Mouse (Mus musculus): Measurements from ENCODE around the gene Plcl1. TPM values are rescaled to one million over a fixed set of nuclear protein-coding genes. Genes with fewer than 3 reads are reported as not detected.

The Plcl1 gene
- total and polyA plus RNA-seq, 3 experiments, result 0.08 to 0.41 (median 0.13) TPM

DNA sequence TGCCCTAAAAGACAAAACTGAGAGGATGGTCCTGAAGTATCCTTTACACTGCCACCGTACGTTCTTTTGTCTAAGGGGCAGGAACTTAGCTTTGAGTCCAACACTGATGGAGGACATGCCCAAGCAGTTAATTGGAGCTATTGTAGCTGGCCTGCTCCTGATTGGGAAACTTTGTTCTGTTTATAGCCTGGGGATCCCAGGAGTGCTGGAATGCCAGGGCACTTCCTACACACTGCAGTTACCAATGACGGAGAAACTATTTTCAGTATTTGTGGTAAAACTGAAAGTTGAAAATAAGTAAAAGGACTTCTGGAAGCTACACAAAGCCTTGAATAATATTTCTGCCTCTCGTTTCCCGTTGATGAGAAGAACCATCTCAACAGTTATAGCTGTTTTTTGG, 164.5 kb downstream of the Plcl1 start:
- Histone ChIP-seq H3K27me3 (replicated peaks) (no peaks in the 10 kb centered on the region), H3K4me1 (ENCODE audit: control insufficient read depth in 1 of 2, insufficient read depth in 2 of 2) (no peaks in the 10 kb centered on the region), H3K9me3 (replicated peaks; ENCODE audit: low read length) (no peaks in the 10 kb centered on the region), H3K27ac (ENCODE audit: insufficient read depth, low read depth) (no peak overlapping the region), H3K4me2 (ENCODE audit: insufficient read depth, low read depth, poor library complexity, severe bottlenecking) (no peak overlapping the region), H3K9ac (ENCODE audit: insufficient read depth, low read depth) (no peak overlapping the region), H3K4me3 (replicated peaks in 1 of 3; ENCODE audit: low read depth in 2 of 3, low read length in 2 of 3, poor library complexity in 1 of 3) (no peak overlapping the region), H3K36me3 (replicated peaks in 1 of 2; ENCODE audit: control insufficient read depth in 1 of 2, insufficient read depth in 1 of 2, low read length in 1 of 2) (no peaks in the 10 kb centered on the region), H3K79me2 (replicated peaks; ENCODE audit: control insufficient read depth, extremely low read depth, insufficient read depth, poor library complexity, severe bottlenecking) (no peaks in the 10 kb centered on the region)
- TF ChIP-seq MYC (IDR thresholded peaks at IDR 0.05; ENCODE audit: low read depth, low read length) (no peak), TBP (conservative IDR thresholded peaks at IDR 0.05; ENCODE audit: low read depth, low read length) (no peak), POLR2AphosphoS2 (IDR thresholded peaks at IDR 0.05; ENCODE audit: low read depth, low read length) (no peak), CTCF (conservative IDR thresholded peaks at IDR 0.05 in 1 of 2, IDR thresholded peaks at IDR 0.05 in 1 of 2; ENCODE audit: low read depth in 2 of 2, low read length in 2 of 2) (no peak), ETS1 (conservative IDR thresholded peaks at IDR 0.05; ENCODE audit: low read depth, low read length) (no peak), KAT2A (IDR thresholded peaks at IDR 0.05; ENCODE audit: insufficient replicate concordance, low read length) (no peak), UBTF (IDR thresholded peaks at IDR 0.05; ENCODE audit: low read depth, low read length) (no peak), ZC3H11A (IDR thresholded peaks at IDR 0.05; ENCODE audit: low read depth, low read length) (no peak), SIN3A (IDR thresholded peaks at IDR 0.05; ENCODE audit: low read length) (no peak), USF2 (conservative IDR thresholded peaks at IDR 0.05; ENCODE audit: low read depth, low read length) (no peak), MAX (IDR thresholded peaks at IDR 0.05; ENCODE audit: low read length) (no peak), MXI1 (IDR thresholded peaks at IDR 0.05; ENCODE audit: low read depth, low read length) (no peak), PAX5 (IDR thresholded peaks at IDR 0.05; ENCODE audit: low read length) (no peak)
- dilution Hi-C loops (cut with MboI; ENCODE audit: extremely low pct_ligation_motif_present, extremely low pct_unique_long_range_greater_than_20kb, low sequenced_read_pairs), result no loop called here
- DNase-seq (ENCODE audit: extremely low read depth), result no peak
- in situ Hi-C loops (cut with MboI; ENCODE audit: low pct_ligation_motif_present, low pct_unique_long_range_greater_than_20kb, low sequenced_read_pairs), result no loop called here

DNA sequence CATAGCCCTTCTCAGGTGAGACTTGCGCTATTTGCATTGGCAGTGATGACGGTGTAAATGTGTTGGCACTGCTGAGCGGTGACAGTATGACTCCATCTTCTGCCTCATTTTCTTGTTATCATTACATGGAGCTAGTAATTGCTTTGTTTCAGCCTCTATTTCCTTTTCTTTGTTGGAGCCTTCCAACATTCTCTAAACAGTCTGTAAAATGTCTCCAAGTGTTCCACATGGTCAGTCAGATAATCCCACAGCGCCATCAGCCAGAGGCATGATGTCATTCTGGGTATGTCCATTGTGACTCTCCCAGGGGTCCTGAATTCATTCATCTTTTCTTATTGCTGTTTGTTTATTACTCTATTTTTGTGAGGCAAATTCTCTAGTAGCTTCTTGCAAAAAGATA, 165.7 kb downstream of the Plcl1 start:
- Histone ChIP-seq H3K9ac (ENCODE audit: insufficient read depth, low read depth) (no peak overlapping the region), H3K4me3 (replicated peaks in 1 of 3; ENCODE audit: low read depth in 2 of 3, low read length in 2 of 3, poor library complexity in 1 of 3) (no peak overlapping the region), H3K27ac (ENCODE audit: insufficient read depth, low read depth) (no peak overlapping the region), H3K9me3 (replicated peaks; ENCODE audit: low read length) (no peaks in the 10 kb centered on the region), H3K36me3 (replicated peaks in 1 of 2; ENCODE audit: control insufficient read depth in 1 of 2, insufficient read depth in 1 of 2, low read length in 1 of 2) (no peaks in the 10 kb centered on the region), H3K27me3 (replicated peaks) (no peaks in the 10 kb centered on the region), H3K4me1 (ENCODE audit: control insufficient read depth in 1 of 2, insufficient read depth in 2 of 2) (0 out of 4 replicates have a peak, but pooled peaks cover 0 to 2% of the 10 kb centered on the region in 2 experiments), H3K4me2 (ENCODE audit: insufficient read depth, low read depth, poor library complexity, severe bottlenecking) (no peak overlapping the region), H3K79me2 (replicated peaks; ENCODE audit: control insufficient read depth, extremely low read depth, insufficient read depth, poor library complexity, severe bottlenecking) (no peaks in the 10 kb centered on the region)
- dilution Hi-C loops (cut with MboI; ENCODE audit: extremely low pct_ligation_motif_present, extremely low pct_unique_long_range_greater_than_20kb, low sequenced_read_pairs), result no loop called here
- TF ChIP-seq MXI1 (IDR thresholded peaks at IDR 0.05; ENCODE audit: low read depth, low read length) (no peak), JUND (conservative IDR thresholded peaks at IDR 0.05; ENCODE audit: low read depth, low read length) (no peak), MAZ (IDR thresholded peaks at IDR 0.05; ENCODE audit: low read depth, low read length) (no peak), UBTF (IDR thresholded peaks at IDR 0.05; ENCODE audit: low read depth, low read length) (no peak), GABPA (IDR thresholded peaks at IDR 0.05; ENCODE audit: insufficient replicate concordance, low read depth, low read length) (no peak), RAD21 (IDR thresholded peaks at IDR 0.05; ENCODE audit: low read depth, low read length) (no peak), ZKSCAN1 (IDR thresholded peaks at IDR 0.05; ENCODE audit: borderline replicate concordance, low read depth, low read length) (no peak), RCOR1 (conservative IDR thresholded peaks at IDR 0.05; ENCODE audit: low read depth, low read length) (no peak), ZMIZ1 (IDR thresholded peaks at IDR 0.05; ENCODE audit: low read depth, low read length) (no peak), POLR2A (IDR thresholded peaks at IDR 0.05; ENCODE audit: low read depth, low read length) (no peak), EP300 (IDR thresholded peaks at IDR 0.05; ENCODE audit: low read length) (no peak), HCFC1 (IDR thresholded peaks at IDR 0.05; ENCODE audit: low read depth, low read length) (no peak), NELFE (IDR thresholded peaks at IDR 0.05; ENCODE audit: low read depth, low read length) (no peak), PAX5 (IDR thresholded peaks at IDR 0.05; ENCODE audit: low read length) (no peak), TCF12 (IDR thresholded peaks at IDR 0.05; ENCODE audit: low read depth, low read length) (no peak), JUN (IDR thresholded peaks at IDR 0.05; ENCODE audit: insufficient read depth, low read depth, low read length) (no peak)
- in situ Hi-C loops (cut with MboI; ENCODE audit: low pct_ligation_motif_present, low pct_unique_long_range_greater_than_20kb, low sequenced_read_pairs), result no loop called here
- no peak for DNase-seq (ENCODE audit: extremely low read depth)

All from CH12.LX (cell line).